Mouse (Mus musculus): ENCODE measurements at regions not wholly inside any gene's neighbourhood (a gene's known extent, or its start where the extent isn't known, plus 50 kb on each side); places are given as distances from the start of the nearest gene placed in this dataset.

DNA sequence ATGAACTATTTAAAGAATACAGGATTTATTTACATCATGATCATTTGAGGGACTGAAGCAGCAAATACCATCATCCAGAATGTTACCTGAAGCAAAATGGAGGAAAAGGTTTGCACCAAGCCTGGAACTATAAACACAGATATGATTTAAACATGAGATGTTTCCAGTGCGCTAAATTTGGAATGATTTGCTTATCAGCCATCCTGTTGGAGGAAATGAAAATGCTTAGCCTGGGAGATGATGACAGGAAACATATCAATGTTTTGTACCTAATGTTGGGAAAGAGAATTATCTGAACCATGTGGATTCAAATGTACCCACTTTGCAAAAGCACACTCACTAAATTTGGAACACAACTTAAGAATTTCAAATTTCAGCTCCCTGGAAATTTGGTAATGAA lies 149.3 kb downstream of the Adgra3 start:
- DNase-seq = no peak

DNA sequence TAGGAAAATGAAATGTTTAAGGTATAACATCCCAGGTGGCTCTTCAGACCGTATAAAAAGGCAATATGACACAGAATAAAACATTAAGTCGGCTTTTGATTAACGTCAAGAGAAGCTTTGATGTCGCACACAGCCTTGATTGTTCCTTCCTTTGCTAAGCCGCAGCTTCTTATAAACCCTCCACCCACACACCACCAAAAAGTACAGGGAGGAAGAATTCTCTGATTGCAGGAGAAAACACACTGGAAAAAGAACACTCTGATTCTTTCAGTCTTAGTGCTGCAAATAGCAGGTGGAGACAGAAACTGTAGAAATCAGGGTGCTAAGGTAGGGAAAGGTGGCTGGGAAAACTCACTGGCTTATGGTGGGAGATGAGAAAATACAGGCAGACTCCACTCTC lies 162.7 kb downstream of the Adgra3 start:
- DNase-seq = no peak

DNA sequence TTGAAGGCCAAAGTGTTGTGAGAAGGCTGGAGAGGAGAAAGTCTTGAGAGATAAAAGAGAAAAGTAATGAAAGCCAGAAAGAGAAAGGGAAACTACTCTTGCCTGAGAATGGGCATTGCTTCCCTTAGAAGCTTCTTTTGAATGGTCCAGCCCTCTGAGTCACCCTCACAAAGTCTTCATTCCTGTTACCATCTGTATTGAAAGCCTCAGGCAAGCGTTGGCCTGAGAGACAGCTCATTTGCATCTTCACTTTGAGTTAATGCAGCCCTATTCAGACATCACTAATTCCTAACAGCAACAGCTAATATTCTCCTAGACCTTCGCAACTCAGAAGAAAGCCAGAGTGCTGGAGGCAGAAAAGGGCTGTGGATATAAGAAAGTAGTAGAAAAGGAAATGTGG lies 178.4 kb downstream of the Adgra3 start:
- DNase-seq = no peak

DNA sequence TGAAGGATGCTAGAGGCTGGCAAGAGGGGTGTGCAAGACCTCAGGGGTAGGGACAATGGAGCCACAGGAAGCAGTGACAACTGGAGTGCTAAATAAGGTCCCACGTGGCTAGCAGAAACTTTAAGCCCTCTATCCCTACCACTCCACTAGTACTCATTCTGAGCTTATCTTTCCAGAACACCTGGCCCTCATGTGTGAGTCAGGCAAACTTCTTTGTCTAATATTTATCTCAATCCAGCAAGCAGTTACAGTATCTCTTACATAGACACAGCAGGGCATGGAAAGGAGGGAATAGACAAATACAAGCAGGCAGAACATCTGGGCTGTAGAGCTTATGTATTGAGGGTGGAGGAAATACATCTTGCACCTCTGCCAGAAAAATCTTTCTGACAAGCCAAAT lies 182.6 kb downstream of the Adgra3 start:
- DNase-seq = no peak

DNA sequence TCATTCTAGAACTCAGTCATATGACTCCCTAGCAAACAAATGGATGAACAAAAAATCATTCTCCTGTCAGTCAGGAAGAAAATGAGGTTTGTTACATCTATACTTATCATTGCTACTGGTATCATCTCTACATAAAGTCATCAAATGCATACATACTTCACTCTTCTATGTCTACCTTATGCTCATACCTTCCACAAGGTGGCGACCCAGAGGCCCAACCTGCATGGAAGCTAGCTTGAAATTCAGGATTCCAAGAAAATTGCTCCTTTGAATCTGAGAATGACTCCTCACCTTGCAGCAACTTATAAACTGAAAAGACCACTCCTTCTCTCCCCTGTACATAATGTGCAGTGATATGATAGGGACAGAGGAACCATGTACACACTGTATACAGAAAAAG lies 201.6 kb downstream of the Adgra3 start:
- peak; percentile 13 for DNase-seq

DNA sequence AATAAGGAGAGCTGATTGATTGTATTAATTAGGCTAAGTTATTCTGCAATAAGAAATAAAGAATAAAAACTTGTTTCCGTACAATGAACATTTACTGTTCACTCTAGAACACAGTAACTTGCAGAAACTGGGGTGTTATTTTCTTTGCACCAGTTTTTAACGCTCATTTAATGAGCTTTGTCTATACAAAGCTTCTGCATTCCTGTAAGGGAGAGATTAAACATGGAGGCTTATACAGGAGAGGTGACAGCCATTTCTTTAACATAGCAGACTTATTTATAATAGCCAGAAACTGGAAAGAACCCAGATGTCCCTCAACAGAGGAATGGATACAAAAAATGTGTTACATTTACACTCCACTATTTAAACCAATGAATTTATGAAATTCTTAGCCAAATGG lies 202.8 kb downstream of the Adgra3 start:
- no peak for DNase-seq

DNA sequence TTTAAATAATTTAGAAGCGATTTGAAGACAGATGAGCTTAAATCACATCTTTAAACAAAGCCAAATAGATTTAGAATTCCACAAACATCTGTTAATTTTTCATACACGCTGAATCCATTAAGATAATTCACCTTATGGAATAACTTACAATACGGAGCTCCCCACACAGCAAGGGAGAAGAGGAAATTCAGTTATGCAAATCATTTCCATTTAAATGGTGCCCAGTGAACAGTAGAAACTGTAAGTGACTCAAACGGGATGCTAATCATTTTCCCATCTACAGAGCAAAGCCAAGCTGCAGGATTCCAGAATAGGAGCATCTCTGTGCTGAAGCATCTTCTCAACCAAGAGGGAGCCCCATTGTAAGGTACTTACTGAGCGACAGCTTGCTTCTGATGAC lies 210.1 kb downstream of the Adgra3 start:
- DNase-seq = no peak

DNA sequence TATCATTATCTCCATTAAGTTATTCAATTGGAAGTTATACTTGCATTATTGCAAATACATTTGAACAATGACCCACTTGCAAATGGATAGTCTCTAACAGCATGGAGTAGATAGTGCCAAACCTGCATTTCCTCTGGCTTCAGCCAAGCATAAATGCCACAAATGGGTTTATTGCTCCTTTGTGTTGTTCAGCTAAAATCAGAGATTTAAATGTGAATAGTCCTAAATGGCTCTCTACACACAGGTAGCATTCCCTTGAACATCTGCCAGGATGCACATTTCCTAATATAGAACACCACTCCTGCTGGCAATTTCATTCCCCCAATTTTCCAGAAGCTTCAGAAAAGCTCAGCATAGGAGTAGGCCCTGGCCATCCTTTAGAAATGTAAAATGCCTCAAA lies 210.6 kb downstream of the Adgra3 start:
- peak; percentile 39 for DNase-seq

DNA sequence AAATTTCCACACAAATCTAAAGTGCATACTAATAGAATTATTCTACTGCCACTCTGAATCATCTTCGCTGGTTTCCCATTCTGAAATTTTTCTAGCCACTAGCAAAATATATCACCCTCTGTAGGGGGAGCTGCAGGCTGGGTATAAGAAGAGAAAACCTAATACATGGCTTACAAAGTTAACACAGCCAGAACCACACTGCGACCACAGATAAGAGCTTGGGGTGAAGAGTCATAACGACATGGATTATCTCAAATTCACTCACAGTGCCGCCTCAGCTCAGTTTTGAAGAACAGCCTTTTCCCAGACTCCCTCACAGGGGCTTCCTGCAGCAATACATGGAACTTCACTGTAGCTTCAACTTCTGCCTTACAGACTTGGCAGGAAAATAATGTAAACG lies 240.0 kb downstream of the Adgra3 start:
- DNase-seq = no peak

DNA sequence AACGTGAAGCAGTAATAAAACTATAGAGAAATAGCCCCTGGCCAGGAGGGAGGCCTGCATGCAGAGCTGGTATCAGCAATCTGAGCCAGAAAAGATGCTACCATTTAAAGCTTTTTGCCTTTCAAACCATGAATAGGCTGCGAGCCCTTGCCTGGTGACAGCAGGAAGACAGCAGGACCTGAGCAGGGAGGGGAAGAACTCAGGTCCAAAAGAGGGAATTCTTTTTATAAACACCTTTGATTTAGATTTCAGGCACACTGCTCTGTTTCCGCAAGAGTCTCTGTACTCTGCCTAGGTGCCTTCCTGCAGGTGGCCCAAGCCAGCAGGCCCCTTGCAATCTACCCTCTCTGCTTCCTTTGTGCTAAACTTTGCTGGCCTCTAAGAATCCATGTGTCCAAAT lies 242.1 kb downstream of the Adgra3 start:
- peak; percentile 68 for DNase-seq

DNA sequence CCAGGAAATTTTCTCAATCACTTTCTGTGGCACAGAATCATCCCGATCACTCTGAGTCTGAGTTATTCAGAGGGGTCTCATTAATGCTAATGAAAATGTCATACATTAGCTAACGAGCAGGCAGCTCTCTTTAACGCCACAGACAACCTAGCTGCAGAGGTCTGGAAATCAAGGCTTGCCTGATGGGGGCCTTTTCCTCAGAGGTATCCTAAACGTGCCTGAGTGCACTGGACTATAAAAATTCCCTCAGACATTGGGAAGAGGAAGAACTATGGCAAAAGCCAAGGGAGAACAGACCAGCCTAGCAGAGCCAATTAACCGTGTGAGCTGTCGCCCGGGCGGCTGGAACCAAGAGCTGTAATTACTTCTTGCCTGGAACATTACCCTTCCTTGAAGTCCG lies 245.5 kb downstream of the Adgra3 start:
- peak; percentile 4 for DNase-seq

DNA sequence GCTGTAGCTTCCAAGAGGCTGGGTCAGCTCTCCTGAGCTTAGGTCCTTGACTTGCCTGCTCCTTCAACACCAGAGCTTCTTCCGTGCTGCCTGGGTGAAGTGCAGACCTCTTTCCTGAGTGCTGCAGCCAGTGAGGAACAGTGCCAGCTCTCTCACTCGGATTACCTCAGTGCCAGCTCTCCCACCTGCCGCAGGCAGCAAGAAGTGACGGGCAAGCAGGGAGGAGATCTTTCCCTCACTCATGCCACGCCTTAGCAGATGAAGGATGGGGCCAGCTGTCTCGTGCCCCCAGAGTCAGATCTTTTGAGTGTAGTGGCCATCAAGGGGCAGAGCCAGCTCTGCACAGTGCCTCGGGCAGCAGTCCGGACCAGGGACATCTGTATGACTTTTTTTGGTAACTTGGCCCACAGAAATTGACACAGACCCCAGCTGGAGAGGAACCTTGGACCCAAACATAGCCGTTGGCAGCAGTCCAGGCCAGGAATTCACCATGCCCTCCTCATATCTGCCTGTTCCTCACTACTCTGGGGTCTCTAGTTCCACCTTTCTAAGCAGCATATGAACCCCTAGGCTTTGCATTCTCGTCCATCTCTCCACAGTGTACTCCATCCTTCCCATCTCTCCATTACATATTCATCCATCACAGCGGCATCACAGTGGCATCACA lies 263.9 kb upstream of the Kcnip4 start:
- DNase-seq = peak; percentile 70

DNA sequence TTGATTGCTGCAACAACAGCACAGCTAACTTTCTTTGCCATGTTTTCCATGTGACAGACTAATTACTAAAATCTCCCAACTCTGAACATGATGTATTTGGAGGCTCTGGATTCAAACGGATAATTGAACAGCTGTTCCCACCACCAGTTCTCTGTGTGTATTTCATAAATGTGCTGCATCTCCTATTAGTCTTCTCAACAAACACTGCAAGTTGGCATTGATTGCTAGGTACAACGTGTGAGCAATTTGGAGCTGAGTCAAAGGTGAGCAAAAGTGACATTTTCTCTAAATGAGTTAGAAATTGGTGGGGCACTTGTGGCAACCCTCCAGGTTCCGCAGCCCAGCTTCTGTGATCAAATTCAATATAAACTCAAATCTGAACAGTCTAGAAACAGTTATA lies 259.0 kb upstream of the Kcnip4 start:
- no peak for DNase-seq

DNA sequence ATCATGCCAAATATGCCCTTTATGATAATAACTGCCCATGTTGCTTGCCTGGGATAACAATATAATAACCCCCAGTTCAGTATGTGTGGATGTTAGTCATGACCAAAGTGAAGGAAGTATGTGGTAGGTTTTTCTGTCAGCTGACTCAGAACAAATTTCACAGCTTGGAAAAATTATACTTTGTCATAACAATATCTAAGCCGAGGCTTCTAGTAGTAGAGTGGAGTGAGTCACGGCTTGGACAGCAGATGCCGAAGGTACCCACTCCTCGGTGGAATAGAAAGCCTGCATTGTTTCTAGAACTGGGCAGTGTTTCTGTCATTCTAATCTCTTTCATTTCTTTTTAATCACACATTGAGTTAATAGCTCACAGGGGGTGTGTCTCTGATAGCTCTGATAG lies 236.3 kb upstream of the Kcnip4 start:
- no peak for DNase-seq

DNA sequence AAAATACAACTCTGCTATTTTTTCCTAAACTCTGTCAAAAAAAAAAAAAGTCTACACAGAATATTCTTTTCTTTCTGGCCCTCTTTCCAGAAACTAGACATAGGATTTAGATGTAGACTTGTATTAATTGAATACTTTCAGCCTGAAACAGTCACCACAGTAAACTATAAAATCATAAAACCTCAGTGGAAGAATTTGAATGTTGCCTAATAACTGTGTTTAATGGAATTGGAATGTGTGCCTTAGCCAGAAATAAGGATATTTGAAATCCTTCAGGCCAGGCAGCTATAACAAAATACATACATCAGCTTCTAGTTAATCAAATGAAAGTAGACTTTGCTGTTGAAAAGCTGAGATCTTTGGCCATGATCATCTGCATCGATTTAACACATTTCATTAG lies 230.8 kb upstream of the Kcnip4 start:
- no peak for DNase-seq

DNA sequence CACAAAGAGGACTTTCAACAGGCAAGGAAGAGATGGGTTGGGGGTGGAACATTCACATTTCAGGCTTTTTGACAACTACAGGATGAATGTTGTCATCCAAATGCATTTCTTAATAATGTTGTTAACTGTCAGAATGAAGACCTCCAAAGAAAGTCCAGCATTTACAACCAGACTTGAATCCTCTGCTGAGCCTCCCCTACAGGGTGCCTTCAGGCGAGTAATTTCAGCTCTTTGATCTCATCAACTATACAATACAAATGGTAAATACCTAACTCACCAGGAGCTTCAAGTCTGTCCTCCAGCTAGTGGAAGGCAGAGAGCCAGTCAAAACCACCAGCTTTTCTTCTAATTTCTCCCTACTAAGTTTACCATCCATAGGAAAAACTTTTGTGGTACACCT lies 187.9 kb upstream of the Kcnip4 start:
- no peak for DNase-seq

DNA sequence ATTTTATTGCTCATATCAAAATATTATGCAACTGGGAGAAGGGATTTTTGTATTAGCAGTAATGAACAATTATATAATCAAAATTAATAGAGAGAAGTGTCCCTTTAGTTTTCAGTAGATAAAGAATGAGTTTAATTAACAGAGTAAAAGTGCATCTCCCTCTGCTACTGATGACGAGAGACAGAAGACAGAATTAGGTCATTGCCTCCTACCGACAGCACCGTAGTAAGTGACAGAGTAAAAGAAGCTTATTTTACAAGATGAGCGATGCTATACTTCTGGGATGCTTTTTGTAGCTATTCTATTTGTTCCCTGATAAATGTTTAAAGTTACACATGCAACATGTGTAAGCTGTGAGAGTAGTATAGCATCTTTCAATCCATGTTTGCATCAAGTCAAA lies 157.4 kb upstream of the Kcnip4 start:
- DNase-seq = no peak

DNA sequence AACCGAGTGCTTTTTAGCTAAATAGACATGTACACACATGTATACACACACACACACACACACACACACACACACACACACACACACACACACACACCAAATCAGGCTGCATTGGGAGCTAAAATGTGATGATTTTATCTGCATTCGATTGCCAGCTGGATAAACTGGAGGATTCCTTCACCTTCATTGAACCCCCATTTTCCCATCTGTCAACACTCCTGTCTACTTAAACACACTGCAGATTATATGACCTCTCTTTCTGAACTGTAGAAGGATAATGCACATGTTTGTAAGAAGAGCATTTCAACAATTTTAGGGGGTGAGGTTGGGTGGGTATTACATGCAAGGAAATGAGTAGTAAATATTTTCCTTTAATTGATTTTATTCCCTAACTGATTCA lies 156.8 kb upstream of the Kcnip4 start:
- DNase-seq = no peak

DNA sequence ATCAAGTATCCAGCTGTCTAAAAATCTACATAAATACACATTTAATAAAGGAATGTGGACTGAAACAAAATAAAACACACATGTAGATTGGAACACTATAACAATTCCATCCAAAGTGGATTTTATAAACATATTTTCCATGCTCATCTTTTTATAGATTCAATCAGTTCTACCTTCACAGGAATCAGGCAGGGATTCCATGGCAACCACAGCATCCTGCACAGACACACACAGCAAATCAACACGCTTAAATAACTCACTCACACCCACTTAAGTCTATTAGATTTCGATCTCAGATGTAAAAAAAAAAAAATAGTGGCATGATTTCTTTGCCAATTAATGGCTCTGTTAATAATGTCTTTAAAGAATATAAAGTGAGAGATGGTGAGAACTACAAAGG lies 151.2 kb upstream of the Kcnip4 start:
- no peak for DNase-seq

DNA sequence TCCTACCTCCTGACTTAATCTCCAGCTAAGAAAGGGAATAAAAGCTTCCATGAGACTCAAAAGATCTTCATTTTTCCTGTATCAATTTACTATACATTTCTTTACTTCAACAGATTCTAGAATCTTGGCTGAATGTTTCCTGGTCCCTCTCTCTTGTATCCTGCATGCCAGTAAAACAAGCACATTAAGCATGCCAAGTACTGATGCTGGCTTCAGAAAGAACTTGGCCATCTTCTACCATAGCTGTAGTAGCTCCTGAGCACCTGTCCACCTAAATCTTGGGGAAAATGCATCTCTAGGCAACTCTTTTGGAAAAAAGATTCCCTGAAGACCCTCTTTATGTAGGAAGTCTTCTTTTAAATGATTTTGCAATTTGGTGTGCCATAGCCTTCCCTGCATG lies 140.5 kb upstream of the Kcnip4 start:
- DNase-seq = no peak

DNA sequence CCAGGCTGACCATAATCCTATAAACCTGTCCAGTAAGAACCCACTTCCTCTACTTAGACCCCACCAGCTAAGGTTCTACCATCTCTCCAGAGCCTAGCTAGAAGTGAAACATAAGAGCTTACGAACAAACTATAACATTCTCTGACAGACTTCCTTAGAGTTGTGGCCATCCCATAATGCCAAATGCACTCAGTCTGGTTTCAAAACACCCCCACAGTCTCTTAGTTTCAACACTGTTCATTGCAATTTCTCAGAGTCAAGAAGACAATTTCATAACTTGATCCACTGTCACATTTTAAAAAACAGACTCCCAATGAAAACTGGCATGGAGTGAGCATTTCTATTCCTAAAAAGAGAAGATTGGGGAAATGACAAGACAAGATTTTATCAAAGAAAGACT lies 139.2 kb upstream of the Kcnip4 start:
- DNase-seq = no peak

DNA sequence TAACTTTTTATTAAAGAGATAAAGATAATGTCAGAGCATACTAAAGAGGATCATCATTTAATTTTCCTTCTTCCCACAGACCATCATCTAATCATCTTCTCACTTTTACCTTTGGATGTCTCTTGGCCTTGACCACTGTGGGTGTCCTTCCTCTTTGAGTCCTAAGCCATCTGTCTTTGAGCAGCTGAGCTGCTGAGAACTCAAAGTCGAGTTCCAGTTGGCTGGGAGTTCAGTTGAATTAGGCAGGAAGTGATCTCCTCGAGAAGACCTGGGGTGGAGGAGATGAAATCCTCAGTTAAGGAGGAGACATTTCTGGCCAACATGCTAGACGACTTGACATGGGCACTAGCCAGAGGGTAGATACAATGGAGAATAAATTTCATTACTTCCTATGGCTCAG lies 137.4 kb upstream of the Kcnip4 start:
- DNase-seq = peak; percentile 51

DNA sequence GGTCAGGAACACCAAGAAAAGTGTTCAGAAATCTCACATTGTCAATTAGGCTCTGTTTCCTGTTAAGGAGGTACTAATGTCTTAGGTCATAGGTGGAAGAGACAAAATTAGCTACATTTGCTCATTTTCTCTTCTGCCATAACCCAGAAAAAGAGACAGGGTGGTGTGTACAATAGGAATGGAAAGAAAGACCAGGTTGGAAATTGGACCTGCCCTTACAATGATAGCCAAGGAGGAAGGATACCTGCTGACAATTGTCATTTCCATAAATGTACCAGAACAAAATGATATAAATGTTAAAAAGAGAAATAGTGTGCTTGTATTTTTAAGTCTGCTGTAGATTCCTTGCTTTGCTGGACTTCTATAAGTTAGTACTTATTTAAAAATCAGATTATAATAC lies 135.9 kb upstream of the Kcnip4 start:
- no peak for DNase-seq

DNA sequence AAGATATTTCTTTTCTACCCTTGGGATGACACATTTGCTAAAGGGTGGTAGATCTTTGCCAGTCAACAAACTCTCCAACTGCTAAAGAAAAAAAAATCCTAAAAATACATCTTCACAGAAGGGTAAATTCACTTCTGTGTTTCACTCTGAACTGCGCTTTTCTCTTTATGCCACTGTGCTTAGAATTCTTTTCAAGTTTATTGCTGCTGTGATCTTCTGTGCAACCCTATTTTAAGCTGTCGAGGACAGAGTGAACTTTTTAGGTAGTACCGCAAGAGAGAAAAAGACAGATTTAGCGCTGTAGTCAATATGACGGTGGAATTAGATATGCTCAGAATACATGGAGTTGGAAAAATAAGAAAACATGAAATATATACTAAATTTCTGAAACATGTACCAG lies 126.2 kb upstream of the Kcnip4 start:
- no peak for DNase-seq

DNA sequence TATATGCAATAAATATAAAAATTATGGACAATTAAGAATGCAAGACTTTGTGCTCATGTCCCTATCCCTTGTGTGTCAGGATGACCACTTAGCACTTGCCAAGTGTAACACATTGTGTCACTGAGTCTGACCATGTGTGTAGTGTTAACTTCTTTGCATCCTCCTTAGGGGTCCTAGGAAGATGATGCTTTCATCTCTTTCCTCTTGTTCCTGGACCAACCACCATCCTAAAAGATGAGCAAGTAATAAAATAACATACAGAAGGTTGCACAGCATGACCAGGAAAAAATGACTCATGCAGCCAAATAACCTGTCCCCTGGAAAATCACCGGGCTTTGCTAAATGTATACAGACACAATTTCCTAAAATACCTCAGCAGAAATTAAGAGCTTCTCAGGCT lies 121.1 kb upstream of the Kcnip4 start:
- DNase-seq = peak; percentile 57

DNA sequence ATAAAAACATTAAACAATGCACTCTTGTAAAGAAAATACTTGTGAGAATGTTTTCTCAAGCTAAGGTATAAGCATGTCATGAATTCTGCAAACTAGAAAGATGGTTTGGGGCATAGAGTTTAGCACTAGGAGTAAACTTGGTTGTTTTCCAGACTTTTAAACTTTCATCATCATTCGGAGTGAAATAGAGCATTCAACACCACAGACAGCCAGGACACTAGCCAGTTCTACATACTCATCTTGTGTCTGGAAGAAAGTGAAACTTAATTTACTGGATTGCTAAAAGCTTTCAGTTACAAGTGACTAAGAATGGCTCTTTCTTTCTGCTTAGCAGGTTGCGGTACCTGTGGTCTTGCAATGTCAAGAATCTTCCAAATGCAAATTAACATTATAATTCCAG lies 119.9 kb upstream of the Kcnip4 start:
- no peak for DNase-seq

Measured in cerebellum, adult 11 months (tissue).